Mouse (Mus musculus) layer of hippocampus, adult 18-20 months (tissue): ENCODE data around the gene Stxbp1. TPM values are rescaled to one million over a fixed set of nuclear protein-coding genes. Genes with fewer than 3 reads are reported as not detected.

Source experiments
- DNase-seq, 2 experiments: peaks; one replicate each; pipeline ENCODE4 v3.0.0; 2022; ENCODE audit warnings: low spot score in 2 of 2
- long read RNA-seq: library from polyadenylated mRNA; stranded (forward); transcript quantifications from one replicate; pipeline ENCODE4 v2.0.0, GENCODE M21; 2021
- total RNA-seq, 2 experiments: library from RNA; stranded (reverse); gene quantifications; 2 replicates each; pipeline ENCODE4 v1.2.3; 2021

Stxbp1 gene
- 100 to 1,000 TPM; 613 to 617 TPM for total RNA-seq
- long read RNA-seq, transcript Stxbp1-201 (19 exons, 3,892 nt) = major isoform, 678 of 932 reads
- long read RNA-seq, transcript Stxbp1-202 (20 exons, 3,616 nt) = minor isoform, 109 of 932 reads
- long read RNA-seq, partial matches to known transcripts = 81 of 932 reads
- long read RNA-seq, other reads (novel, unspliced or antisense) = 64 of 932 reads

DNA sequence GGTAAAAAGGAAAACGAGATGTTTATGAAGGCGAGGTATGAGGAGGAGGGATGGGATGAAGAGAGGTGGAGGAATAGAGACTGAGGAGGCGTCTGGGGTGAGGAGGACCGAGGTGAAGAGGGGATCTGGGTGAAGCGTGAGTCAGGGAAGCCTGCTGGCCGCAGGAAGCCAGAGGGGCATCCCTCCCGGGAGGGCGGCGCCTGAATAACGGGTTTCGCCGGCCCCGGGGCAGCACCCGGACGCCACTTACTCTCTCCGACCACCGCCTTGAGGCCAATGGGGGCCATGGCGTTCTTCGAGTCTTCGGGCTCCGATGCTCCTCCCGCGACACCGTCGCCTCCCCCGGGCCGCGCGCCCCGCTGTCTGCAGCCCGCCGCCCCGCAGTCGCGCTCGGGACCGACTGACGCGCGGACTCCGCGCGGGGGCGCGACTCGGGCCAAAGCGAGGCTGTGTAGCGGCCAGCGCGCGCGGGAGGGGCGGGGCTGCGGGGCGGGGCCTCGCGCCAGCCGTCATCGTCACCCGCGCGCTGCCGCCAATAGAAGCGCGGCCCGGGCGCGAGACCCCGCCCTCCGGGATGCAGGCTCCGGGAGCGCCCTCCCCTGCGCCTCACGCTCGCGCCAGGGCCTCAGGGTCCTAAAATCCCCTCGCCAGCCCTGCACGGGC lies at the start of gene Stxbp1:
Gene Stxbp1, minus strand, starts transcription at position 441 of the 663 bp plus-strand sequence.
- peak; percentile 85 to 93 for DNase-seq

DNA sequence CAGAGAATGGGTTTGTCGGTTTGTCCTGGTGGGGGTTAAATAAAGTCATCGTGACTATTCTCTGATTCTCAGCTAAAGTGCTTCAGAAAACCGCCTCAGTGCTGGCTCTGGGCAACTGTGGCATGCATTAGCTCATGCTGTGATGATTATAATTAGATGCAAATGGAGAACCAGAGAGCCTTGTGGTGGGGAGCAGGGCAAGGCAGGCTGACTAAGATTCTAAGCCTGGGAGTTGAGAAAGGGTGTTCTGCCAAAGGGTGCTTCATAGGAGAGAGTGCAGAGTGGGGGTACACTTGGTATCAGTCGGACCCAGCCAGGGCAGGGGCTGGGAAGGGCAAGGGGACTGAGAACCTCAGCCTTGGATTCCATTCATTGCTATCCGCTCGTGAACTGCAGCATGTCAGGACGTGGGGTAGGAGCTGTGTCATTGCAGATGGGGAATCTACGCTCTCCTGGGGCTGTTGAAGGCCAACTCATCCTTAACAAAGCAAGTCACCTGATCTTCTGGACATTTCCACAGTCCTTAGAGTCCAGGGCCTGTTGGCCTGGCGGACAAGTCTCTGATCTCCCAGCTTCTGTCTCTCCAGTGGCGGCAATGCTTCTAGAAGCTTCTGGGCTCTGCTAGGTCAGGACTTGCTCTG lies 49.6 kb upstream of the Stxbp1 start:
- DNase-seq = peak in 1 of 2 experiments; percentile 62

DNA sequence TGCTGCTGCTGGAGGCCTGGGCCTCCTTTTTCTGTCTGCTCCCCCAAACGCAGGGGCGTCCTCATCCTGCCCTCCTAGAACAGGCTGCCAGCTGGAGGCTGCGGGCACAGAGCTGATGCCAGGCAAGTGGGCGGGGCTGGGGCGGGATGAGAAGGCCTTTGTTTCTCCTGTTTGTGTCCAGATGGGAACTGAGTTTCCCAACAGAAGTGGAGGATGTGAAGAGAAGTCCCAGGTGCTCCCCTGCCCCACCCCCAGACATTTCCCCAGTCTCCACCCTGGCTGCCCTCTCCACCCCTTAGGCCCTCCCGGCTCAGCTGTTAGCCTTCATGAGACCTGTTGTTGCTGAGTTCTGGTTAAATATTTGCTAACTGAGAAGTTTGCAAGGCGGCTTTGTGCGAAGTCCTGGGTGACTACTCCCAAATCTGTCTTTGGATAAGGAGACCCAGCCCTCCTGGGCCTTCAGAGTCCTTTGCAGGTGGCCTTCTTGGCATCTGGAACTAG lies 48.6 kb upstream of the Stxbp1 start:
- DNase-seq = peak in 1 of 2 experiments; percentile 55

DNA sequence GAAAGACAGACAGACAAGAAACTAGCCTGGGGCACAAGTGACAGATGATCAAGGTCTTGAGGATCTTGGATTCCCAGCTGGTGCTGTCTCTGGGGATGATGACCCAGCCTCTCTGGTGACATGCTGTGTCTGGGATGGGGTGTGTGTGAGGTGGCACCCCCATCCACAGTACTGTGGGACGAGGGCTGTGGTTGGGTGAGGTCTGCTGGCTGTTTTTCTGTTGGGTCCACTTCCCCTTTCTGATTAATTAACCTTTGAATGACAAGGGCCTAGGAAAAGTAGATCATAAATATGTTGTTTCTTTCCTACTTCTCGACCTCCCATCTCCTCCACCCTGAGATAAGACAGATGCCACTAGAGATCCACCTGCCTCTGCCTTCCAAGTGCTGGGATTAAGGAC lies 47.1 kb upstream of the Stxbp1 start:
- no peak for DNase-seq

DNA sequence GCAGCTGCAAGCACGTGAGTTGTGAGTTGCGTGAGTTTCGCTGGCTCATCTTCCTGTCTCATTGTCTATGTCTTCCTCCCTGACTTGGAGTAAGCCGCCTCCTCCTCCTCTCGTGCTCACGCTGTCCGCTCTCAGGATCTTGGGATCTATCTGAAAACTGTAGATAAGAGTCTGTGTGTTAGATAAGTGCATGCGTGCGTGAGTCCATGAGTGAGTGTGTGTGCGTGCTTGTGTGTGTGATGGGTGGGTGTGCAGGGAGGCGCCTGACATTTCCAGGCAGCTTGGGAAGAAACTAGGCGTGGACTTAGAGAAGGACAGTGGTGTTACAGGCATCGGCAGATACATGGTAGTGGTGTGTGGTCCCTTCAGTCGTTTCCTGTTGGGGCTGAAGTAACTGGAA lies 45.4 kb upstream of the Stxbp1 start:
- DNase-seq = no peak

DNA sequence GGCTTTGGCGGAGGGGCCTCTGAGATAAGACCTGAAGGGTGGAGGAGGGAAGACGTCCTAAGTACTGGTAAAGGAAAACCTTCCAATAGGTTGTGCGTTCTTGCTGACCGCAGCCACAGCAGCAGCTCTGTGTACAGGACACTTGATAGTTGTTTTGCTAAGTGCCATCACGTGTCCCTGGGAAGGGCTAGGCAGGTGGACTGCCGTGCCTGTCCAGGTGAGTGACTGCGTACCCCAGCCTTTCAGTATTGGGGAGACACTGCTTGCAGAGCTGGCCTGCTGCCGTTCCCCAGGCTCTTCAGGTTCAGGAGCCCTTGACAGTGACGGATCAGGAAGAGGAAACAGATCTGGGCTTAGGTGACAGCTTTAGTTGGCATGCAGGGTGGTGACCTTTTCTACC lies 44.2 kb upstream of the Stxbp1 start:
- no peak for DNase-seq

DNA sequence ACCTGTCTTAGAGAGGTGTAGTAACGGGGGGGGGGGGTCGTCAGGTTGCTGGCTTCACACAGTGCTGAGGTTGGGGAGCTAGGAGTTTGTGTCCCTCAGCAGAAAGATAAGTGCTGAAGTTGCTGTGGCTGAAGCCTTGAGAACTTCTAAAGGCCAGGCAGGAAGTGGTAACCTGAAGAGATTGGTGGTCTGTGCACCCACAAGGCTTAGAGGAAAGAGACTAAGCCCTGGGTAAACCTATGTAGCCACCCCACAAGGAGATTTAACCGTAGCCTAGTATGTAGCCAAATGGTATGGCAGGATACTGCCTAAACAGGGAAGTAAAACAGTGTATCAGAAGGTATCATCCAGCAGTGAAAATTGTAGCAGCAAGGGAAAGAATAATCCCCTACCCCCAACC lies 43.2 kb upstream of the Stxbp1 start:
- no peak for DNase-seq

DNA sequence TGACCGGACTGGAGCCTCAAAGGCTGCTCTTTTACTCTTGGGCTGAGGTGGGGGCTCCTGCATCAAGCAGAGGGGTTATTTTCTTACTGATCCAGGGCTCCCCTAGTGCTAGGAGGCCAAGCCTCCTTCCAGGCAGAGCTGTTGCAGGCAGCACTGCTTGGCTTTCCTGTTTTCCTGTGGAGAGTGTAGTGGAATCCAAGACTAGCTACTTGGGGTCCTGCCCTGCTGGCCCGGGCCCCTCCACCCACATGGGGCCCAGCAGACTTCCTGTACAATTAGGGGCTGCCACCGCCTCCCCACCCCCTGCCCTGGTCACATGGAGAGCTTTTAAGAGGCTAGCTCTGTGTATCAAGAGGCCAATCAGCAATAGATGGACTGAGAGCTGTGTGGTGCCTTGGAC lies 41.5 kb upstream of the Stxbp1 start:
- no peak for DNase-seq

DNA sequence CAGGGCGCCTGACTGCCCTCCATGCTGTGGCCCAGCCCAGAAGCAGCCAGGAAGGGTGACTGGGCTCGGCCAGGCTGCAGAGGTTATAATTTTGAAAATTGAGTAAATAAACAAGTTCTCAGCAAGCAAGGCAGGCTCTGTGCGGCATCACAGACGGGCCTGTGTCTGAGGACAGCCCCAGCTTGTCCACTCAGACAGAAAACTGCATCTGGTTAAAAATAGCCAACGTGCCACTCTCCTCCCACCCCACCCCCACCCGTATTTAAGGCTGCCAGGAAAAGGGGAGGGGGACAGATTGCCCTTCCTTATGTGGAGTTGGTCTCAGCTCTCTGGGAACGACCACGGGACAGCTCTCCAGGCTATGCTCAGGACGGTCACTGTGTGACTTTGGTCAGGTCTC lies 41.0 kb upstream of the Stxbp1 start:
- DNase-seq = no peak

DNA sequence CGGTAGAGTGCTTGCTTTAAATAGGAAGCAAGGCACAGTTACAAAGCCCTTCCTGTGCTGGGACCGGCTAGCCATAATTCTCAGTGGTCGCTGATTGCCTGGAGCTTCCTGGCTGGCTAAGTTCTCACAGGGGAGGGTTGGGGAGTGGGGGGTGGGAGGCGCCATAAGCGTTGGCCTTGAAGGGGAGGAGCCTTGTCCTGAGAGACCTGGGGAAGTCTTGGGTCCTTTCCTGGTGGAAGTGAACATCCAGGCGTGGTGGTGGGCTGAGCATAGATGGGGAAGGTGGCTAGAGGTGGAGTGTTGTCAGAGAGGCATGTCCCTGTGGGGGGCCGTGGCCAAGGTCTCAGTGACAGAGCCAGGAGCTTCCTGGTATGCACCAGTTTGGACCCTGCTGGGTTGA lies 37.7 kb upstream of the Stxbp1 start:
- DNase-seq = no peak

DNA sequence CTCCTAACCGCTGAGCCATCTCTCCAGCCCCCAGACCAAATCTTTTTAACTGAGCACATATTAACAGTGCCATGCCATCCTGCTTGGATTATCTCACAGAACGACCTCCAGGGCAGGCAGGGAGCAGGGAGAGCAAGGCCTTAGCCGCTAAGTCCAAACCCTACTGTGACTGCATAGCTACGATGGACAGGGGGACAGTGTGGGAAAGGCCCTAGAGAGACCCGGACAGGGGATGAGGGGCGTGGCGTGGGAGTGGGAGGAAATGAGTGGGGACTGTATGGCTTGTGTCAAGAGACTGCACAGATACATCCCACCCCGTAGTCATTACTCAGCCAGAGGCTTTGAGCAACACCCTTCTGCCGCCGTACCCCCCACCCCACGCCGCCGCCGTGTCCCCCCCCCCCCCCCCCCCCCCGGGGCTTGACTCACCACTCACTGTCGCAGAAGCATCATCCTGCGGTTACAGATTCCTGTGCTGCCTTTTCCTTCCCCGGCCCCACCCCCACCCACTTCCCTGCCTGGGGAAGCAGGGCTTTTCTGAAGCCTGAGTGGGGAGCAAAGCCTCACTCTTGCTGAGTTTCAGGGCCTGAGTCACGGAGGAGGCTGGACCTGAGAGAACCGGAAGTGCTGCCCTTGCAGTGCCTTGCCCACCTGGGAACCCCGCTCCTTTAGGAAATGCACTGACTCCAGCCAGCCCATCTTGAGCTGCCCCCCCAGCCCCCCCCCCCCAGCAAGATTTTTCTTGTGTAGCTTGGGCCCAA lies 35.4 kb upstream of the Stxbp1 start:
- no peak for DNase-seq

DNA sequence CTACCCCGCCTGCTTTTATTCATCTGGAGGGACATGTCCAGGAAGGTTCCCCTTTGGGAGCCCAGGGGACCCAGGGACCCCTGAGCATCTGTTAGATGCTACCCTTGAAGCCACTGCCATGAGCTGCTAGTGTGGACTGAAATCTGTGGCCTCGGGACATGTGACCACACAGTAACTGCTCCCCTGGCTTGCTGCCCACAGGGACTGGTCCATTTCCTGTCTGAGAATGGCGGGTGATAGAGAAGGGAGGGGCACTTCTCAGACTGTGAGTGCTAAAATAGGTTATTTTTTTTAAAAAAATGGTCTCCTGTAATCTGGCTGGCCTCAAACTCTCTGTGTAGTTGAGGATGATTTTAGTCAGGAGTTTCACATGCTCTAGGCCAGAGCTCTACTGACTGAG lies 34.7 kb upstream of the Stxbp1 start:
- DNase-seq = no peak

DNA sequence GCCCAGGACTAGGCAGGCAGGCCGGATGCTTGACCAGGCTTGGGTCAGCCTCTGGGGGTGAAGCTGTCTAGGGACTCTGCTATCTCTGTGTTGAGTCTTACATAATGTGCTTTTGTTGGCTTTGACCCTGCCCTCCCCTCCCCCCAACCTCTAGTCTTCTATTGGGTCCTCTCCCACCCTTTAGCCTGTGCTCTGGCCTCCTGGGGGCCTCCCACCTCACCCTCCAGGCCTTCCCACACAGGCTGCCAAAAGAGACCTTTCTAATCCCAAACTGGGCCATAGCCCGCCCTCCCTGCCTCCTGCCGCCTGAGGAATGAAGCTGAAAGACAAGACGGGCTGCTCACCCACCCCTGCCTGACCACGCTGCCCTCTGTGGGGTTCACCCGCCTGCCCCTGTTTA lies 34.0 kb upstream of the Stxbp1 start:
- no peak for DNase-seq

DNA sequence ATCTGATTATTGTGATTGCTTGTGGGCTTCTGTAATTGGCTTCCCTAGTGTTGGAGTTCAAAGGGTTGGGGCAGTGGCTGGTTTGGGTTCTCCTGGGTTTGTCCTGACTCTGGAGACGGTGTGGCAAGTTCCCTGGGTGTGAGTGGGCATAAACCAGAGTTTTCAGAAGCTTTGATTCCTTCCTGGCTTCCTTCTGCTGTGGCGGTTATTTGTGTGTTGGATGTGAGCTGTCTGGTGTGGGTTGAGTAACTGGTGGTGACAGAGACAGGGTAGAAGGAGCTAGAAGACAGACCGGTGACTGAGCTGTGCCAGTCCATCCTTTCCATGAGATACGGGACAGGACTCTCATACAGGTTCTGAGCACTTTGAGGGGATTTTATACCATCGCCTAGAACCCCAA lies 32.5 kb upstream of the Stxbp1 start:
- DNase-seq = no peak

DNA sequence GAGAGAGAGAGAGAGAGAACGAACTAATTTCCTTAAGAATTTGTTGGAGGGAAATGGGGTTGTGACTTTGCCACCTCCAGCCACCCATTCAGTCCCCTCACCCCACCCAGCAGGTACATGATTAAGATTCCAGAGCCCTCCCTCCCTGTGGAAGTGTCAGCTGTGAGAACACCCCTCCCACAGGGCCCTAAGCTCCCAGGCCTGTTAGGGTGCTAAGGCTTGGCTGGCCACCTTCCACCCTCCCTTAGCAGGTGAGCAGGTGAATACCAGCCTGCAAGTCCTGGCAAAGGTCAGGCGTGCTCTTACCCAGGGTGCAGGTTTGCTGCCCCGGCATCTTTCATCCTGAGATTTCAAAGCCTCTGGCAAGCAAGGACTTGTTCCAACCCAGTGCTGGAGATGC lies 31.4 kb upstream of the Stxbp1 start:
- DNase-seq = no peak

DNA sequence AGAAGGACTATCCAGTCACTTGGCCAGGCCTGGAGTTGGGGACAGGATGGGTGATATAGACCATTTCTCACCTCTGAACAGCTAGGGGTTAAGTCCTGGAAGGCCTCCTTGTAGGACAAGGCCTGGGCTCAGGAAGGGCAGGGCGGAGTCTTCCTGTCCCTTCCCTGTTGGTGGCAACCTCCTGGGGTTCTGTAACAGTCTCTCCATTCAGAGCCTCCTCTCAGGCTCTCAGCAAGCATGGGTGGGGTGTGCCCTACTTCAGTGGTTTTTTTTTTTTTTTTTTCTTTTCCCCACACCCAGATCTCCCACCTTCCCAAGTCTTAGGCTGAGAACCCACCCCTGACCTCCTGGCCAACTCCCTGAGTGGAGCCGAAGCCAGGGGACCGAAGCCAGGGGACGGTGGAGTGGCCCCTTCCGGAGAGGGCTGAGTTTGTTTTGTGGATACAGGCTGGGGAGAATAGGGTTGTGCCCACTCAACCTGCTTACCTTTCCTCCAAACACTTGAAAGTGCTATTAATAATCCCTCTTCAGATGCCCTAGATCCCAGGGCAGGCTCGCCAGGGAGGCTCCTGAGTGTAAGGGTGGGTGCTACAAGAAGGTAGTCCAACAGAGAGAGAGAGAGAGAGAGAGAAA lies 30.8 kb upstream of the Stxbp1 start:
- DNase-seq = no peak

DNA sequence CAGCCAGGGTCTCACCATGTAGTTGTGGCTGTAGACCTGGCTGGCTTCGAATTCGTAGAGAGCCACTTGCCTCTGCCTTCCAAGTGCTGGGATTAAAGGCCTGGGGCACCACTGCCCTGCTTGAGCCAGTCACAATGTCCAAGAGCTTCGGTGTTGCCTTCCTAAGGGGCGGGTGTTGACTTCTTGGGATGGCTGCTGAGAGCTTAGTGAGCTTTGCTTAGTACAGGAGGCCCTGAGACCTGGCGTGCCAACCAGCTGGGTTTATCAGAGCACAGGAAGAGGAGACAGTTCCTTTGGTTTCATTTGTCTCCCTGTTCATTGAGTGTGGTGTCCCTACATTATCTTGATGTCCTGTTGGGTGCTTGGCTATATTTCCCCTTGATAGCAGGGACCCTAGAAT lies 30.3 kb upstream of the Stxbp1 start:
- no peak for DNase-seq

DNA sequence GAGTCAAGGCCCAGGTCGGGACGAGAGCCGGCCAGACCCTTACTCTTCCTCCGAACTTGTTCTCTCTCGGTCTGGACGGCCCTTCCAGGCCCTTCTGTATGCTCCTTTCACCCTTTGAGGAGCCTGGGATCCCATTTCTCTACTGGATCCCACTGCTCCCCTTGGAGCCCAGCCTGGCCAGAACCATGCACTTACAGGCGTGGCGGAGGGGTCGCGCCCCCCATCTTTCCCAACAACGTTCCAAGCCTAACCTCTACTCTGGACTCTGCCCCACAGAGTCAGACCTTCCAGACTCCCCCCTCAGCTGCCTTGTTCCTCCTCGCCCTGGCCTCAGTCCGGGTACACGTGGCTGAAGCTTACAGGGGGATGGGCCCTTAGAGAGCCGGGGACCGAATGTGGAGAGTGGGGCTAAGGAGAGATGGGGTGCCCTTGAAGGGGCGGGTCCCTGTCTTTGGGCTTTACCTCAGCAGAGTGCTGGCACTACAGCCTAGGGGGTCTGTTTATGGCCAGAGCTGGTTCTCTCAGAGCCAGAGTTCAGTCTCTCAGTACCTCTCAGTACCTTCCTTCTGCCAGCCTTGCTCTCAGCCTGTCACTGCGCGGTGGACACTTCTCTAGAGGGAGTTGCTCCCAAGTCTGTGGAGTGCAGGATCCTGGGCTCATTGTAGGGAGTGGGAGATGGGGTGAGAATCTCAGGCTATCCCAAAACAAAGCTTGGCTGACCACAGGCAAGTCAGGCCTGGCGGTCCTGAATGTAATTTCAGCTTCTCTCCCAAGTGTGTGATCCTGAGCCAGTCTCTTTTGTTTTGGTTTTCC lies 29.7 kb upstream of the Stxbp1 start:
- no peak for DNase-seq

DNA sequence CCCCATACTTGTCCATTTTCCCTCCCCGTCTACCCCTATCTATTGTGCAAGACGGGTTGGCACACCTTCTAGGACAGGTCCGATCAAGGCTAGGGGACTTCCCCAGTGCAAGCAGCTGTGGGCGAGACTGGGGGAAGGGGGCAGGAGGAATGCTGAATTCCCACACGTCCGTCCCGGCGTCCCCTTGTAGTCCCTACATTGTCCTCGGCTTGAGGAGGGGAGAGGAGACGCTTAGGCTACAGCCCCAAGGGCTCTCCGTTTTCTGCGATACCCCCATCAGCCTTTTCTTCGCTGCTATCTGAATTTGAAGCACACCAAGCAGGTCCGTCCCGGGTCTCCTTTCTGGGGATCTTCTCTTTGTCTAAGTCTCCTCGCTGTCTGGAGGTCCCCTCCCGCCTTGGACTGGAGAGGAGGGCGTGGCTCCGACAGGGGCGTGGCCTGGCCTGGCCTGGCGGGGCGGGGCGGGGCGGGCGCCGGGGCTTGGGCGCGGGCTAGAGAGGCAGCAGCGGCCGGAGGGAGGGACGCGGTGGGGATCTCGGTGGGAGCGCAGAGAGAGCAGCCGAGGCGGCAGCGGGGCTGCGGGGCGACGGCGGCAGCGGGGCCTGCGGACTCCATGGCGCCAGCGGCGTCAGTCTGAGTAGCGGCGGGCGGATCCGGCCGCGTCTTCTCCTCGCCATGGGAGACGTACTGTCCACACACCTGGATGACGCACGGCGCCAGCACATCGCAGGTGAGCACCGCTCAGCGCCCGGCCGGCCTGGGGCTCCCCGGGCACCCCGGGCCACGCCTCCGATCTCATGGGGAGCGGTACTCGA lies 28.8 kb upstream of the Stxbp1 start, which contains the start of gene Fam129b:
Gene Fam129b, plus strand, starts transcription at position 440 of the 815 bp plus-strand sequence.
- DNase-seq = peak in 1 of 2 experiments; percentile 65
